ENCODE assay signal across 9 mouse cellular contexts in genomic region chr14:32888876-32889674, GRCm38 (mm10). TPM values are rescaled to one million over a fixed set of nuclear protein-coding genes. Genes with fewer than 3 reads are reported as not detected.
DNase-seq lines count a peak whose midpoint lies in the region; ATAC-seq and TF ChIP-seq lines count a peak whose summit lies in the region.
"Had no signal": no experiment of that assay in that cellular context is flagged by ENCODE, and none has a peak within 500 bp of the region (broad histone marks: within the 10 kb centered on the region; RNA-seq: fewer than 3 reads in every experiment).

No protein-coding gene starts in this region.

- no peaks in the 10 kb centered on the region for H3K36me3 ChIP-seq in hindbrain, postnatal 0 days (ENCODE audit: insufficient read depth, low read length)
- no peaks in the 10 kb centered on the region for H3K36me3 ChIP-seq in lung, postnatal 0 days (ENCODE audit: insufficient read depth, low read length)
- H3K36me3 ChIP-seq: stomach, embryonic 15.5 days had no signal

- H3K27me3 ChIP-seq in hindbrain, postnatal 0 days (ENCODE audit: insufficient read depth, low read length) = no peaks in the 10 kb centered on the region
- H3K27me3 ChIP-seq in lung, postnatal 0 days (replicated peaks; ENCODE audit: insufficient read depth, low read length) = no peaks in the 10 kb centered on the region
- H3K27me3 ChIP-seq: stomach, embryonic 15.5 days had no signal

- peak overlapping the region; percentile 52 for H3K27ac ChIP-seq in hindbrain, postnatal 0 days
- H3K27ac ChIP-seq in lung, postnatal 0 days (ENCODE audit: low read length) = peak overlapping the region; percentile 17; the same call in 1 of the 2 replicates
- H3K27ac ChIP-seq: stomach, embryonic 15.5 days had no signal

- no peak for TF ChIP-seq EP300 in lung, postnatal 0 days (IDR thresholded peaks at IDR 0.05)

- peaks cover 20% of the 10 kb centered on the region for H3K4me1 ChIP-seq in hindbrain, postnatal 0 days (ENCODE audit: insufficient read depth, low read length)
- no peaks in the 10 kb centered on the region for H3K4me1 ChIP-seq in lung, postnatal 0 days (ENCODE audit: insufficient read depth, low read depth, low read length)
- H3K4me1 ChIP-seq: stomach, embryonic 15.5 days had no signal

- no peak for DNase-seq in frontal cortex, postnatal 25 days (ENCODE audit: low spot score in 2 of 2)
- DNase-seq in cerebellum, adult 8-10 months = peak; percentile 27
- DNase-seq in frontal cortex, adult 2 months (ENCODE audit: extremely low spot score in 1 of 2, low spot score in 1 of 2) = peak; percentile 11 to 20
- DNase-seq in hindbrain, postnatal 0 days (ENCODE audit: low spot score) = peak; percentile 85
- DNase-seq in lung, postnatal 0 days (ENCODE audit: low spot score) = no peak
- peak; percentile 16 for DNase-seq in right cerebral cortex, postnatal 25 days
- no peak for DNase-seq in urinary bladder, adult 18-20 months (ENCODE audit: low spot score in 2 of 2)

- peak; percentile 62 for ATAC-seq in frontal cortex, adult (ENCODE audit: low TSS enrichment)
- peak; percentile 95 for ATAC-seq in hindbrain, postnatal 0 days
- ATAC-seq in lung, postnatal 0 days = no peak

- H3K9me3 ChIP-seq in hindbrain, postnatal 0 days (ENCODE audit: low read length) = no peaks in the 10 kb centered on the region
- H3K9me3 ChIP-seq in lung, postnatal 0 days (ENCODE audit: low read length) = no peaks in the 10 kb centered on the region
- H3K9me3 ChIP-seq: stomach, embryonic 15.5 days had no signal

- TF ChIP-seq CTCF in hindbrain, postnatal 0 days (IDR thresholded peaks at IDR 0.05; ENCODE audit: low read depth) = no peak
- no peak for TF ChIP-seq CTCF in lung, postnatal 0 days (IDR thresholded peaks at IDR 0.05)

- no peak overlapping the region for H3K4me3 ChIP-seq in hindbrain, postnatal 0 days (ENCODE audit: low read length)
- no peak overlapping the region for H3K4me3 ChIP-seq in lung, postnatal 0 days (ENCODE audit: low read depth, low read length)
- H3K4me3 ChIP-seq: stomach, embryonic 15.5 days had no signal

- no peak overlapping the region for H3K9ac ChIP-seq in hindbrain, postnatal 0 days (replicated peaks; ENCODE audit: low read length)
- H3K9ac ChIP-seq in lung, postnatal 0 days (replicated peaks; ENCODE audit: low read depth) = no peak overlapping the region
- H3K9ac ChIP-seq: stomach, embryonic 15.5 days had no signal

- no peak overlapping the region for H3K4me2 ChIP-seq in hindbrain, postnatal 0 days (ENCODE audit: low read depth, low read length)
- no peak overlapping the region for H3K4me2 ChIP-seq in lung, postnatal 0 days (replicated peaks; ENCODE audit: low read depth, low read length)
- H3K4me2 ChIP-seq: stomach, embryonic 15.5 days had no signal

- 5% methylated on average over 6 of the region's 6 CpGs for WGBS in hindbrain, postnatal 0 days
- 42% methylated on average over 6 of the region's 6 CpGs for WGBS in lung, postnatal 0 days

RNA-seq across cellular contexts. Expression of gene Vstm4, which starts 32.5 kb away (rescaled TPM):
- polyA plus RNA-seq in frontal cortex, adult 2 months (2012; rRNA removed) = 6.1 and 7.3 TPM in 2 replicates
- 9.6 and 9.8 TPM in 2 replicates for total RNA-seq in hindbrain, postnatal 0 days (2014; rRNA removed)
- 14.8 and 14.9 TPM in 2 replicates for polyA plus RNA-seq in hindbrain, postnatal 0 days (2015; fragmentation: Nextera tagmentation; extraction: Ambion mirVana)
- 59.5 and 63.6 TPM in 2 replicates for polyA plus RNA-seq in lung, postnatal 0 days (2015; fragmentation: Nextera tagmentation; extraction: Ambion mirVana)

RNA-seq across cellular contexts. Expression of gene Fam170b, which starts 55.3 kb away (rescaled TPM):
- polyA plus RNA-seq in frontal cortex, adult 2 months (2012; rRNA removed) = not detected in 2 replicates
- total RNA-seq in hindbrain, postnatal 0 days (2014; rRNA removed) = not detected in 2 replicates
- not detected in 2 replicates for polyA plus RNA-seq in hindbrain, postnatal 0 days (2015; fragmentation: Nextera tagmentation; extraction: Ambion mirVana)
- polyA plus RNA-seq in lung, postnatal 0 days (2015; fragmentation: Nextera tagmentation; extraction: Ambion mirVana) = 0.08 and 0.14 TPM in 2 replicates
- polyA plus RNA-seq: stomach, embryonic 15.5 days had no signal

Comparison
In these comparisons a context has a peak if more than half of its experiments do, and no peak if none do; other contexts are left out.
1. DNase-seq: peak in cerebellum, adult 8-10 months (single experiment), frontal cortex, adult 2 months (2 of 2), hindbrain, postnatal 0 days (single experiment) and right cerebral cortex, postnatal 25 days (single experiment); none in frontal cortex, postnatal 25 days (0 of 2), lung, postnatal 0 days (single experiment) and urinary bladder, adult 18-20 months (0 of 2).